Mouse (Mus musculus): ENCODE measurements at regions not wholly inside any gene's neighbourhood (a gene's known extent, or its start where the extent isn't known, plus 50 kb on each side); places are given as distances from the start of the nearest gene placed in this dataset.
A peak's percentile ranks its signal among the peaks of the same experiment; 100 is the strongest.

DNA sequence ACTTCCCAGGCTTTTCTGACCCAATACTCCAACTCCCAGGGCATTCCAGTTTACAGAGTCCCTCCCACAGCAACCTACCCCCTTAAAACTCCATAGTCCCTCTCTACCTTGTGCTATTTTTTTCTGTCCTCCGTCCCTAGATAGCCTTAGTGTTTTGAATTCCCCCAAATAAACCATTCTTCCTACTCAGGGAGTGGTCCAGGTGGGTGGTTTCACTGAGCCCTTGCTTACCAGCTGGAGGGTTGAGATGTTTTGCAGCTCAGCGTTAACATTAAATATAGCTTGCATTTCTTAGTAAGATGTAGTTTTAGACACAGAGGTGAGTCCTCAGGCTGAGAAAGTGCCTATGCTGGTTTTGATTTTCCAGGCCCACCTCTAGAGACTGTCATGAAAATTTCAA lies 313.0 kb downstream of the Bmper start:
- no peak for DNase-seq (ENCODE audit: low read depth, low spot score)

DNA sequence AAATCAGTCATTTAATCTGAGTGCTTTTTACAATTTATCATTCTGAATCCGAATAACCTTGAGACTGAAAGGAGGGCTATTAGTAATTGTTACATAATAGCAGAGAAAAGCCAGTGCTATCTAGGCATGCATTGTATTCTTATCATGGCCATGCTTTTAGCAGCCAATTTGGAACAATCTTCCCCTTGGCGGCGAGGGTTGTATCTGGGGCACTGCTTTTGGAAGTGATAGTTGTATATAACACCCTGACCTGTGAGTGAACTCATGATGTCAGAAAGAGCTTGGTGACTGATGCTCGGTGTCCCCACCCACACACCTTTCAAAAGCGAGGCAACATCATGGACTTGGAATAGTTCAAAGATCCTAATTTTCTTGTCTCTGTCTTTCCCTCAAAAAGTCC lies 315.2 kb downstream of the Bmper start:
- DNase-seq (ENCODE audit: low read depth, low spot score): no peak

DNA sequence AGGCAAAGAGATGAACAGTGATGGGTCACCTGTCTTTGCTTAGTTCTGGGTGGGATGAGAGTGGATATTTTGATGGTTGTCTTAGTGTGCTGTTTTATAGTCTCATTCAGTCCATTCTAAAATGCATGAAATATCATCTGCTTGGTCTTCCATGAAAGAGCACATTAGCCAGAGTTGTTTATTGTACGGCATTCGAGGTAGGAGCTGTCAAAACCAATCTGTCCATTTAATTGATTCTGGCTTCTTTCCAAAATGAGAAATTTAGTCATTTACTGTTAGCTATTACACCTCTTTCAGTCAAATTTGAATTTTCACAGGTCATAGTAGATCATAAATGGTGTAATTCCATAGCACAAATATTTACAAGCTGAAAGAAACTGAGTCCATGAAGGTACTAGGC lies 328.8 kb downstream of the Bmper start:
- DNase-seq (ENCODE audit: low read depth, low spot score): no peak

DNA sequence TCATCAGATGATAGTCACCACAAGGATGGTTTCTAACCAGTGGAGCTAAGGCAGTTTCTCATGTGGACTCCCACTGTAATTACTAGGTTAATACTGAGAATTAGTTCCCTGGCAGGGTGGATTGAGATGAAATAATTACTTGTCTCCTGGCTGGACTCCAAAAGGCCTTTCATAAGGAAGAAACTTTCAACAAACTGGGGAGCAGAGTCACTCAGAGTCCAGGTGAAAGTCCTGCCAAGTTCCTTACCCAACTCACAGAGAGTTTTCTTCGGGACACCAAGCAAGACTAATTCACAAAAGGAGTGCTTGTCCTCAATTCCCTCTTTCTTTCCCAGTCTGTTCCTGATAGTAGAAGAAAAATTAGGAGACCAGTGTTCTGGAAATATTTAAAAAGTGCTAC lies 330.9 kb downstream of the Bmper start:
- no peak for DNase-seq (ENCODE audit: low read depth, low spot score)

DNA sequence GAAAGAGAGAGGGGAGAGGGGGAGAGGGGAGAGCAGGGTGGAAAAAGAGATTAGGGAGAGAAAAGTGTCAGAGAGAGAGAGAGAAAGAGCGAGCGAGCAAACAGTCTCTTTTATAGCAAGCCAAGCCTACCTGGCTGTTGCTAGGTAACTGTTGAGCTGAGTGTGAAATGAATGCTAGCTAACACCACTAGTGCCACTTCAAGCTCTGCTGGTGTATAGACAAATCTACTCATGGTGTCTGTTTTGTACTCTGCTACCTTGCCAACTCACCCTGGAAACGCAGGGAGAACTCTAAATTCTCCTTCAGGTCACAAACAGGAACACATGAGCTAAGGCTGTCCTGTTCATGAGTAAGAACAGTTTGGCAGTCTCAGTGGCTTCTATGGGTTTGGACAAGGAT lies 334.7 kb downstream of the Bmper start:
- no peak for DNase-seq (ENCODE audit: low read depth, low spot score)

DNA sequence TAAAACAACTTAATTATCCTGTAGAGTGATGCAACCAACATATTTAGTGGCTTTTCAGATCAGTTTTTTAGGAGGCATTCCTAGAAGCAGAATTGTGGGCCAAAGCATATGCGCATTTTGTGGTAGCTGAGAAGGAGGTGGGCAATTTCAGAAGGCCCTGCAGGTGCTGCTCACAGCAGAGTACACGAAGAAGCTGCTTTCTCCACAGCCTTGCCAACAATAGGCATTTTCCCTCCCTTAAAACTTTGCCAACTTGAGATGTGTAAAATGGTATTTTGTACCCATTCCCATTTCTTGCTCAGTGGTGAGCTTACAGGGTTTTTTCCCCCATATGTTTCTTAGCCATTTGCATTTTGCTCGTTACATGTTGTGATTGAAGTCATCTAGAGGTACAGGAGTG lies 339.0 kb downstream of the Bmper start:
- DNase-seq (ENCODE audit: low read depth, low spot score): no peak

DNA sequence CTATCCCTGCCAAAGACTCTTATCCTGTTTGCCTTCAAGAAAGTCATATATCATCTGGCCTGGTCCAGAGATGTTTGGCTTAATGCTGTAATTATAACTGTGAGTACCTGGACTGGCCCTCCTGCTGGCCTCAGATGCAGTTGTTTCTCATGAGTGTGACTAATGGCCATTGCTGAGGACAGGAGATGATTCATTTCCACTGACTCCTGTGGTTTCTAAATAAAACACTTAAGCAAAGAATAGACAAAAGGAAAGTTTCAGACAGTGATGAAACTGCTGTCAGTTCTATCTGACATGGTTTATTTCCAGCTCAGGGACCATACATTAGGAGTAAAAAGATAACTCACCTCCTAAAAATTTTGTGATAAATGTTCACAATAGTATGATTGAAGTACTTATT lies 344.2 kb downstream of the Bmper start:
- DNase-seq (ENCODE audit: low read depth, low spot score): no peak

DNA sequence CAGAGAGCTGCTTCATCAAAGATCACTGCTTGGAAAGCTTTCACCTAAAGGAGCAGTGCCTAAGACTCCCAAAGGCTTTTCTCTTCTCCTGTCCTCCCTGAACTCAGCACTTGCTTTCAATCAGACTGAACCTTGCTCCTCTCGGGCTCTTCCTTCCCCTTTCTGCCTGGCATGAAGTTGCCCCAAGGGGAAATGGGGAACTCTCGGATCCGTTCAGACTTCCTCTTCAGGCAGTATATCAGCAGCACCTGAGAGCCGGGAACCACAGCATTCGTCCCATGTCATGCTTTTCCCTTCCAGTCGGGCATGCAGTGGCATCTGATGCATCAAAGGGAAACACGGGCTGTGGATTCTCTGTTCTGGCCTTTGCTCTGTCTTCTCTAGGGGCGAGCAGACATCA lies 347.3 kb downstream of the Bmper start:
- DNase-seq (ENCODE audit: low read depth, low spot score): no peak

DNA sequence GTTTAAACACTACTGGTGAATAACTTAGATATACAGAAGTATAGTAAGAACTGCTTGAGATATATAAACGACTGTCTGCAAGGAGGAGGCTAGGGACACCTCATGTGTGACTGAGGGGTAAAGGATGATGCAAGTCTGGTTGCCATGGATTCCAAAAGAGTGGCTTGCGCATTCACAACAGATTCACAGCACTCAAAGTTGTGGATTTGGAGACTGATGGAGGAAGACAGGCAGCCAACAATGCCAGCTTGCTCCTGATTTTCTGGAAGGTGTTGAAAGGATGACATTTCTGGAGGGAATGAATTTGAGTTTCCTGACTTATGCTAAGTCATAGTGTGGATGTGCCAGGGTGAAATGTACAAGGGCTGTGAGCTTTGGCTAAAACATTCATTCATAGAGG lies 353.4 kb downstream of the Bmper start:
- DNase-seq (ENCODE audit: low read depth, low spot score): no peak

DNA sequence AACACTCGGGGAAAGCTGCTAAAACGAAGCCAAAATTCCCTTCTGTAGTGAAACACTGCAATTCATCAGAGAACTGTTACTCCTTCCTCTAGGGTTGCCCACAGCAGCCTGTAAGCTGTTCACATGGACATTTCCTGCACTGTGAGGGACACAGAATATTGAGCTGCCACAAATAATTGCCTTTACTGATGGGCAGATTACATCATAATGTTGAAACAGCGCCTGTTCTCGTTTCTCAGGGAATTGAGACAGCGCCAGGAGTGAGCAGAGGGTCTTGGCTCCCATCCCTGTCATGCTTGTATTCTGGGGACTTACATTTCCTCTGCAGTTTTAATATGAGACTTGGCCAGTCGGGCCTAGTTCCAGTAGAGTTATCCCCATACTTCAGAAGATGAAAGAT lies 357.3 kb downstream of the Bmper start:
- DNase-seq (ENCODE audit: low read depth, low spot score): no peak

DNA sequence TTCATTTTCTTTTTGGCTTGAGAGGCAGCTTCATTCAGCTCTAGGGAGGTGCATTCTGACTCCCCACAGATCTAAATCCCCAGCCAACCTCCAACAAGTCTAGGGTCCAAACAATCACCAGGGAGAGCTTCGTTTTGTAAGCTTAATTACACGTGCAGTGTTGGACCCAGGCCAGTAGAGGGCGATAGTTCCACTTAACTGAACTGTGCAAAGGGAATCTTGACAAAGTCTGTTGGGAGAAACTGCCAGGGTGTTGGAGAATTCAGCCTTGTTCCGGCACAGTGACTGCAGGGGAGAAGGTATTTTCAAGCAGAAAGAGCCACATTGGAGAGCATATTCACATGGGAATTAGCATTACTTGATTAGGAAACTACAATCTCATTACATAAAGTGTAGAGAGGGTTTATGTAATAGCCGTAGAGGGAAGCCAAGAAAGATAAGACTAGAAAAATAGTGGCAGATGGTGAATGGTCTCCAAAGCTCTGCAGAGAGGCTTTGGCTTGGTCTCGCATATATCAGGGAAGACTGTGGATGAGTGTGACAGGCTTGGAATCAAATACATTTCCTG lies 358.2 kb downstream of the Bmper start:
- peak; percentile 69 for DNase-seq (ENCODE audit: low read depth, low spot score)

DNA sequence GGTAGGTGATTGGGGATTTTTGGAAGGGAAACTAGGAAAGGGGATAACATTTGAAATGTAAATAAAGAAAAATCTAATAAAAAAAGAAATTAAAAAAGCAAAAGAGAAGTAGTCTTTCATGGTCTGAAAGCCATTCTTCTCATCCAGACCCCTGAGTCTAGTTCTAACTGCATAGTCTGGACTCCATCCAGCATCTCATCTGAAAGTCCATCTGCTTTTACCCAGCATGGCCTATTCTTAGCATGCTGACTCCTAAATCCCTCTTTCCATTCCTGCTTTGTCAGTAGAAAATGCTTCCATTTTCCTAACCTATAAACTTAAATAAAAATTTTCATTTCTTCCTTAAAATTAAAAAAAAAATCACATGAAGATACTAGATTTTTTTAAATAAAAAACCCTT lies 361.7 kb downstream of the Bmper start:
- no peak for DNase-seq (ENCODE audit: low read depth, low spot score)

DNA sequence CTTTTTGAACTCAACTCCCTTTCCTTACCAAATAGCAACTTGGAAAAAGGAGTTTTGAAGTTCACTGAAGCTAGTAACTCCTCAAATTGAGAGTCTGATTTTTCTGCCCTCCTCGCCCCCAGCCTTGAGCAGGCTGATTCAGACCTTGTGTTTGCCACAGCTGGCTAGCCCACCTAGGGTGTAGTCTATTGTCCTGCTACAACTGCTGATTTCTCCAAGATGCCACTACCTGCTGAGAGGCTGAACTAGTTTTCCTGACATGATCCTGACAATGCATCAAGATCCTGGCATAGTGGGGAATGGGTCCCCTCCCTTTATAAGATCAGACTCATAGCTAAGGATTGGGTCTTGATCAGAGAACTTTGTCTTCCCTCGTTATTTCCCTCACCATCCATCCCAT lies 366.1 kb downstream of the Bmper start:
- DNase-seq (ENCODE audit: low read depth, low spot score): no peak

DNA sequence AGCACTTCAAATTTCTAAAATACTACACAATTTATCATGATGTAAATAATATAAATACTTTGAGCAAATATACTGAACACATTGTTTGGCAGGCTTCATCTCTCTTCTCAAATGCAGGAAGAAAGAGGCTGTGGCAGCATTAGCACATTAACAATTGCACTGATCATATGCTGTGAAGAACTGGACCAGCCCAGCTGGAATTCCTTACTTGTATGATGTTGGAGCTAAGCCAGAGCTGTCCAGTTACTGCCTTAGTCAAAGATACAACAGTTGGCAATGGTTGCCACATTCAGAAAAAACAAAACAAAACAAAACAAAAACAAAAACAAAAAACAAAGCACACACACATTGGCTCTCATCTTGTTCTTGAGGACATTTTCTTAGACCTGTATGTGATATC lies 369.0 kb downstream of the Bmper start:
- DNase-seq (ENCODE audit: low read depth, low spot score): no peak

DNA sequence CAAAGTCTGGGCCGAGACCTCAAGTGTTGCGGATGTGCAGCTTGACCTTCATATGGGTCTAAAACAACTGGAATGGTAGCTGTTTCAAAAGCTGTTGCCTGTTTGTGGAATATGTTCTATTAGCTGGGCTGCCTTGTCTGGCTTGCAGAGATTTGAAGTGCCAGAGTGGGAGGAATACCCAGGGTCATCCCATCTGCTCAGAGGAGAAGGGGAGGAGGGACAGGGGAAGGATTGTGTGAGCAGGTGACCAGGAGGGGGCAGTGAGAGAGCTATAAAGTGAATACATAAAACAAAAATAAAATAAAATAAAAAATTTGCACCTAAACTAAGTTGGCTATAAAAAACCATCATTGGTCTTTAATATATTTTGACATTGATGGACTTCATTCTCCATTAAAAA lies 377.7 kb downstream of the Bmper start:
- no peak for DNase-seq (ENCODE audit: low read depth, low spot score)
